Mouse (Mus musculus) midbrain, embryonic 13.5 days (tissue): ENCODE measurements at regions not wholly inside any gene's neighbourhood (a gene's known extent, or its start where the extent isn't known, plus 50 kb on each side); places are given as distances from the start of the nearest gene placed in this dataset.

Experiments
- ATAC-seq: fragments of 200-750 bp; cut with Nextera tagmentation; 2 replicates; pipeline ENCODE4 v1.8.0; 2017; ENCODE audit warnings: mild to moderate bottlenecking, moderate TSS enrichment, moderate library complexity
- H3K27ac ChIP-seq: fragments of 300-500 bp; sonication (generic); 2 replicates; pipeline ENCODE4 v1.5.1; 2015; ENCODE audit warnings: inconsistent platforms, mild to moderate bottlenecking, moderate library complexity
- H3K27me3 ChIP-seq: fragments of 300-500 bp; sonication (generic); 2 replicates; pipeline ENCODE4 v1.6.1; 2015; ENCODE audit warnings: mild to moderate bottlenecking, inconsistent platforms
- H3K36me3 ChIP-seq: fragments of 300-500 bp; sonication (generic); 2 replicates; pipeline ENCODE4 v1.6.1; 2015; ENCODE audit warnings: mild to moderate bottlenecking, inconsistent platforms
- H3K4me1 ChIP-seq: fragments of 300-500 bp; sonication (generic); replicated peaks from 2 replicates; pipeline ENCODE4 v1.6.1; 2015; ENCODE audit warnings: inconsistent platforms
- H3K4me2 ChIP-seq: fragments of 300-500 bp; sonication (generic); replicated peaks from 2 replicates; pipeline ENCODE4 v1.6.1; 2015; ENCODE audit warnings: moderate library complexity, mild to moderate bottlenecking, inconsistent platforms
- H3K4me3 ChIP-seq: fragments of 300-500 bp; sonication (generic); replicated peaks from 2 replicates; pipeline ENCODE4 v1.5.1; 2015; ENCODE audit warnings: mild to moderate bottlenecking, inconsistent platforms
- H3K9ac ChIP-seq: fragments of 300-500 bp; sonication (generic); replicated peaks from 2 replicates; pipeline ENCODE4 v1.6.1; 2015; ENCODE audit warnings: mild to moderate bottlenecking, inconsistent platforms
- H3K9me3 ChIP-seq: fragments of 300-500 bp; sonication (generic); 2 replicates; pipeline ENCODE4 v1.6.1; 2016; ENCODE audit warnings: mild to moderate bottlenecking, inconsistent platforms
- WGBS: fragments of 180-500 bp; shearing (Covaris S2); methylation state at CpG from one replicate; pipeline ENCODE4 v1.1.7; 2015; 5-methylcytosine and 5-hydroxymethylcytosine counted together

GRCm38 (mm10) chr7:134498716-134499115, 113.3 kb upstream of the D7Ertd443e start:
- Histone ChIP-seq H3K4me1 (0 out of 2 replicates have a peak, but pooled peaks cover 8% of the 10 kb centered on the region), H3K27ac (no peak overlapping the region), H3K27me3 (no peaks in the 10 kb centered on the region), H3K4me2 (no peak overlapping the region), H3K9me3 (no peaks in the 10 kb centered on the region), H3K9ac (no peak overlapping the region), H3K36me3 (no peaks in the 10 kb centered on the region), H3K4me3 (no peak overlapping the region)
- 86% methylated on average over 9 of the region's 9 CpGs for WGBS
- ATAC-seq: no peak

DNA sequence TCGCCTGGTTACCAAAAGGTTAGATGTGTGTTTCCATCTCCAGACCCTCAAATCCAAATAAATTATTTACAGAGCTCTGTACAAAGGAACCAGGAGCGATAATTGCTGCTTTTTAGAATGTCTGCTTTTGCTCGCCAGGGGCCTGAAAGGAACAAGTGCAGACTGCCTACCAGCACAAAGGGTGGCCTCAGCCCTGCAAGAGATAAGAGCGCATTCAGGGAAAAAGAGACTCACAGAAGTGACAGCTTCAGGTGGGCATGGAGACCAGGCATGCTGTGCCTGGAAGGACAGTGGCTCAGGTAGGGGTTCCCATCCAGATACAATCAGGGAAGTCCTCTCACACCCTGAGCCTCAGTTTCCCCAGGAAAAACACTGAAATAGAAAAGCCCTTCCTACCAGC, 114.0 kb upstream of the D7Ertd443e start:
- Histone ChIP-seq H3K4me1 (0 out of 2 replicates have a peak, but pooled peaks cover 8% of the 10 kb centered on the region), H3K4me3 (no peak overlapping the region), H3K9me3 (no peaks in the 10 kb centered on the region), H3K9ac (no peak overlapping the region), H3K27ac (no peak overlapping the region), H3K36me3 (no peaks in the 10 kb centered on the region), H3K4me2 (no peak overlapping the region), H3K27me3 (no peaks in the 10 kb centered on the region)
- no peak for ATAC-seq
- 46% methylated on average over 4 of the region's 4 CpGs for WGBS

DNA sequence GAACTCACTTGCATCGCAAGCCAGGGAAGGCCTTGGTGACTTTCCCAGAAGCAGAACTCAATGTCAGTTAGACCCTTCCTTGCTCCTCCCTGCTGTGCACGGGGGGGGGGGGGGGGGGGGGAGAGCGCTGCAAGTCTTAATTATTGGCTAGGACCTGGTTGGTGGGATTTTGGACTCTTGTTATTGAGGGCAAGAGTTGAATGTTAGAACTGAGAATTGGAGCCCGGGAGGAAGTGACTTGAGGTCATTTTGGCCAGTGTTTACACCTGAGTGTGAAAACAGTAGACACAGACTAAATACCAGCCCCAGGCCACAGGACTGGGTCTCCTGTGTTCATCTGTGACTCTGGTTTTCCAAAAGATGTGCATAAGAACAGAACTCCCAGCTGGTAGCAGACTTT, 114.7 kb upstream of the D7Ertd443e start:
- 71% methylated on average over 3 of the region's 4 CpGs for WGBS
- Histone ChIP-seq H3K9me3 (no peaks in the 10 kb centered on the region), H3K36me3 (no peaks in the 10 kb centered on the region), H3K27ac (no peak overlapping the region), H3K27me3 (no peaks in the 10 kb centered on the region), H3K4me2 (no peak overlapping the region), H3K4me1 (0 out of 2 replicates have a peak, but pooled peaks cover 8% of the 10 kb centered on the region), H3K9ac (no peak overlapping the region), H3K4me3 (no peak overlapping the region)
- ATAC-seq: no peak

DNA sequence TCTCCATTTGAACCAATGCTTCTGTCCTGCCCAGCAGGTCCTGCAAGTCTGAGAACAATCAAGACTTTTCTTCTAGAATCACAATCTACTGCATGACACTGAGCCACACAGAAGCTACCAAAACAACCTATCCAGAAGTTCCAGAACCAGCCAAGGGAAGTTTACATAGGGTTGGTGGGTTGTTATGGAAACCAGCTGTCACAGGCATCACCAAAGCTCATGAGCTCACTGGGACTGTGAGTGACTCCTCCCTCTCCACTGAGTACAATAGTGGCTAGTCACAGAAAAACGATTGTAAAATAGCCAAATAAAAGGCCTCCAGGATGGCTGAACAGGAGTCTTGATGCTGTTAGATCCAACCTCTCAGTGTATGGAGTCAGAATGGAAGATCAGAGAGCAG, 115.6 kb upstream of the D7Ertd443e start:
- Histone ChIP-seq H3K27me3 (no peaks in the 10 kb centered on the region), H3K9ac (no peak overlapping the region)
- no peak for ATAC-seq

GRCm38 (mm10) chr7:134510333-134510928, 125.0 kb upstream of the D7Ertd443e start:
- H3K9me3 ChIP-seq: 0 out of 2 replicates have a peak, but pooled peaks cover 2% of the 10 kb centered on the region
- H3K4me1 ChIP-seq: no peaks in the 10 kb centered on the region
- H3K27ac ChIP-seq: no peak overlapping the region
- WGBS: 88% methylated on average over 6 of the region's 6 CpGs
- no peaks in the 10 kb centered on the region for H3K27me3 ChIP-seq
- no peak overlapping the region for H3K9ac ChIP-seq
- H3K36me3 ChIP-seq: no peaks in the 10 kb centered on the region
- ATAC-seq: no peak
- H3K4me2 ChIP-seq: no peak overlapping the region
- no peak overlapping the region for H3K4me3 ChIP-seq

More for the DNA sequence above, 115.6 kb upstream of the D7Ertd443e start:
- no peak overlapping the region for H3K4me2 ChIP-seq
- H3K27ac ChIP-seq: no peak overlapping the region
- H3K4me3 ChIP-seq: no peak overlapping the region
- H3K36me3 ChIP-seq: no peaks in the 10 kb centered on the region
- 0 out of 2 replicates have a peak, but pooled peaks cover 8% of the 10 kb centered on the region for H3K4me1 ChIP-seq
- WGBS: 6% methylated on average over 1 of the region's 1 CpGs
- H3K9me3 ChIP-seq: no peaks in the 10 kb centered on the region

DNA sequence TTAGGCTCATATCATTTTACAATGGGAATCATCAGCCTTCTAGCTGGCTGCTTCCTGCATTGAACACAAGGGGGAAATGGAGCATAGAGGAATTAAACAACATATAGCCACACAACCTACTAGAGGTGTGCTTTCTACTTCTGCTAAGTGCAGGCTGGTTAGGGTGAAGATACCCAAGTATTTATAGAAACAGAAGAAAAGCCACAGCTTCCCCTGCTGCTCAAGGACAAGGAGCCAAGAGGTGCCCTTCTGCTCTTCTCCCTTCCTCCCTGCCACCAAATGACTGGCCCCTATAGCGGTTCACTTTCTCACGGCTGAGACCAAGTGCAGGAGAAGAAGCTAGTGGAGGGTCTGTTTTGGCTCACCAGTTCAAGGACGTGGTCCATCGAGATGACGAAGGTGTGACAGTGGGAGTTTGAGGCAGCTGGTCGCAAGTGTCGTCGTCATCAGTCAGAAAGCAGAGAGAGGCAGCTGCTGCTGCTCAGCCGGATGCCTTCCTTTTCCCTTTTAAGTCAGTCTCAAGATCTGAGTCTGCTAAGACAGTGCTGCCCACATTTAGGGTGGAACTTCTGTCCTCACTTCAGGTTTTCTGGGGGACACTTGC, 134.0 kb upstream of the D7Ertd443e start:
- 86% methylated on average over 9 of the region's 9 CpGs for WGBS
- no peak overlapping the region for H3K4me3 ChIP-seq

DNA sequence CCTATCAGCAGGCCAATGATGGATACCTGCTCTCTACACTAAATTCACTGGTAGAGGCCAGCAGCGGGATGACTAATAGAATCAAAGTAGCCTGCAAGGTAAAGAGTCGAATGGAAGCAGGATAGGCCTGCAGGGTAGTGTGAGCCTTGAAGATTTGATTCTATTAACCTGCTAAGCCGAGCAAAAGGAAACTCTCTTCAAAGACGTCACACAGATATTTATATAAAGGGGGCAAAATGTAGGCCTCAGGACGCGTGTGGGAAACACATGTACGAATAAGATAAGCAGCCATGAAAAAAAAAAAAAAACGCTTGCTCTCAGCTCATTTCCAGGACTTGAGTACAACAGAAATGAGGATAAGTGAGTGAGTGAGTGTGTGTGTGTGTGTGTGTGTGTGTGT, 138.4 kb upstream of the D7Ertd443e start:
- Histone ChIP-seq H3K27me3 (no peaks in the 10 kb centered on the region), H3K27ac (no peak overlapping the region), H3K4me3 (no peak overlapping the region), H3K9ac (no peak overlapping the region), H3K4me2 (no peak overlapping the region), H3K9me3 (no peaks in the 10 kb centered on the region), H3K36me3 (no peaks in the 10 kb centered on the region), H3K4me1 (no peaks in the 10 kb centered on the region)
- no peak for ATAC-seq
- WGBS: 79% methylated on average over 8 of the region's 8 CpGs

More for the DNA sequence above, 134.0 kb upstream of the D7Ertd443e start:
- no peaks in the 10 kb centered on the region for H3K9me3 ChIP-seq
- no peaks in the 10 kb centered on the region for H3K4me1 ChIP-seq
- ATAC-seq: no peak
- no peaks in the 10 kb centered on the region for H3K27me3 ChIP-seq
- no peaks in the 10 kb centered on the region for H3K36me3 ChIP-seq
- no peak overlapping the region for H3K4me2 ChIP-seq
- no peak overlapping the region for H3K9ac ChIP-seq
- H3K27ac ChIP-seq: no peak overlapping the region

DNA sequence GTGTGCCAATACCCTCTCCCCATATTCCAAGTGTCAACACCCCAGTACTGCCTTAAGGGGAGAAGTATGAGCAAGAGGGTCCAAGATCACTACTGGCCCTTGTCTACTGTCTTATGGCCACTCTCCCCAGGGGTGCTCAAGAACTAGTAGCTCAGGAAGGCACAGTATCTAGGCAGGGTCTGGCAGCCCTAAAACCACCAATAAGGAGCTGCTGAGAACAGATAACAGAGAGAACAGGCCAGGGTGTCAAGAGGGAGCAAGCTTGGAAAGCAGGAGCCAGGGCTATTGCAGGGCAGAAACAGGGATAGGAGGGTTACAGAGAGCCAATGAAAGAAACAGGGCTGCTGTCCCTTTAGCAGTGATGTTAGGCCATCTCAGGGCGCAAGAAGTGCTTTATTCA, 139.6 kb upstream of the D7Ertd443e start:
- H3K4me1 ChIP-seq: no peaks in the 10 kb centered on the region
- no peaks in the 10 kb centered on the region for H3K27me3 ChIP-seq
- H3K9me3 ChIP-seq: no peaks in the 10 kb centered on the region
- no peak overlapping the region for H3K9ac ChIP-seq
- H3K4me3 ChIP-seq: no peak overlapping the region
- H3K27ac ChIP-seq: no peak overlapping the region
- 92% methylated on average over 1 of the region's 1 CpGs for WGBS
- H3K4me2 ChIP-seq: no peak overlapping the region
- ATAC-seq: no peak
- H3K36me3 ChIP-seq: no peaks in the 10 kb centered on the region

DNA sequence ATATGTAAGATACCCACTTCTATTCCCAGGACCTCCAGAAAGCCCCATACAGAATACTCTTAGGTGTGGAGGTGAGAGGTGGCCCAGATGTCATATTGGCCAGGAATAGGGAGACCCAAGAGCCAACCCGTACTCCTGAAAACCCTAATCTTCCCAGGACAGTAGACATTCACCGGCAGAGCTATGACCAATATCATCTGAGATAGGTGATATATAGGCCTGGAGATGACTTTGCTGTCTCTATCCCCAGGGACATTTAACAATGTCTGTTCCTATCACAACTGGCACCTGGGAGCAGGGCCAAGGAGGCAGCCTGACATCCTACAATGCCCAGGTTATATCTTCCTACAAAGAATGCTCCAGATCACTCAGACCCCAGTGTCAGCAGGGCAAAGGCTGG, 140.0 kb upstream of the D7Ertd443e start:
- H3K4me2 ChIP-seq: no peak overlapping the region
- H3K27me3 ChIP-seq: no peaks in the 10 kb centered on the region
- 95% methylated on average over 2 of the region's 2 CpGs for WGBS
- no peaks in the 10 kb centered on the region for H3K9me3 ChIP-seq
- no peaks in the 10 kb centered on the region for H3K4me1 ChIP-seq
- no peak overlapping the region for H3K27ac ChIP-seq
- no peak overlapping the region for H3K4me3 ChIP-seq
- H3K9ac ChIP-seq: no peak overlapping the region
- no peaks in the 10 kb centered on the region for H3K36me3 ChIP-seq
- no peak for ATAC-seq

DNA sequence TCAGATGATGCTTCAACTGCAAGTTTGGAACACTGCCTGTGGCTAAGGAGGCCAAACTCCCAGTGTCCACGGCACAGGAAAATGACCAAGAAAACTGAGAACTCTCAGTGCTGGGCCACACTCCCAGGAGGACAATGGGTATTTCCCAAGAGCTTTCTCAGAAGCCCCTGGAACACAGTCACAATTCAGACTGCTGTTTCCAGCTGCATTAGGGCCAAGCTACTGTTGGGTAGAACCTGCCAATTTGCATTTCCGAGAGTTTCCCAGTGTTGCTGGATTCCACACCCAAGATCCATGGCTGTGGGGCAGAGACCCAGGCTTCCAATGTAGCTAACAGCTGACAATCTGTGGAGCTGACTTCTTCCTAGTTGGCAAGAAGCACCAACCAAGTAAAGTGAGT, 141.9 kb upstream of the D7Ertd443e start:
- no peak for ATAC-seq
- H3K4me2 ChIP-seq: no peak overlapping the region
- WGBS: 91% methylated on average over 2 of the region's 2 CpGs
- no peak overlapping the region for H3K27ac ChIP-seq
- no peaks in the 10 kb centered on the region for H3K9me3 ChIP-seq
- H3K9ac ChIP-seq: no peak overlapping the region
- no peaks in the 10 kb centered on the region for H3K27me3 ChIP-seq
- no peaks in the 10 kb centered on the region for H3K4me1 ChIP-seq
- no peak overlapping the region for H3K4me3 ChIP-seq
- H3K36me3 ChIP-seq: no peaks in the 10 kb centered on the region

DNA sequence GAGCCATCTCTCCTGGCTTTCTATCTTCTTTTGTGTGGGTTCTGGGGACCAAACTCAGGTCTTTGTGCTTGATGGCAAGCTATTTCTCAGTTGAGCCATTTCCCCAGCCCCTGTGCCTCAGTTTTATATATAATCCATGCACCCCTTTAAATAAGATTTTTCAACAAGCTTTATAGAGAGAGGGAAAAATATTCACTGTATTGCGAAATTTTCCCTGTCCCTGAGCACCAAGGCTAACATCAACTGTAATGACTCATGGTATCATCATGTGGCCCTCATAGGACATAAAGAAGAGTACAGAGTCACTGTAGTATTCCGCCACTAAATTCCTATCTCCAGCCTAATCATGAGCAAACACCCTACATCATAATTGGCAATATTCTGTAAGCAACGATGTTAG, 142.4 kb upstream of the Dock1 start:
- no peaks in the 10 kb centered on the region for H3K9me3 ChIP-seq
- H3K36me3 ChIP-seq: no peaks in the 10 kb centered on the region
- H3K27ac ChIP-seq: no peak overlapping the region
- no peak overlapping the region for H3K4me3 ChIP-seq
- no peak overlapping the region for H3K4me2 ChIP-seq
- ATAC-seq: no peak
- no peak overlapping the region for H3K9ac ChIP-seq
- H3K27me3 ChIP-seq: no peaks in the 10 kb centered on the region
- WGBS: 91% methylated on average over 3 of the region's 3 CpGs
- no peaks in the 10 kb centered on the region for H3K4me1 ChIP-seq

GRCm38 (mm10) chr7:134534821-134535220, 135.6 kb upstream of the Dock1 start:
- no peak overlapping the region for H3K9ac ChIP-seq
- no peaks in the 10 kb centered on the region for H3K36me3 ChIP-seq
- H3K4me1 ChIP-seq: no peaks in the 10 kb centered on the region
- H3K27ac ChIP-seq: no peak overlapping the region
- ATAC-seq: no peak
- H3K4me2 ChIP-seq: no peak overlapping the region
- H3K4me3 ChIP-seq: no peak overlapping the region
- WGBS: 88% methylated on average over 4 of the region's 4 CpGs
- no peaks in the 10 kb centered on the region for H3K9me3 ChIP-seq
- no peaks in the 10 kb centered on the region for H3K27me3 ChIP-seq

DNA sequence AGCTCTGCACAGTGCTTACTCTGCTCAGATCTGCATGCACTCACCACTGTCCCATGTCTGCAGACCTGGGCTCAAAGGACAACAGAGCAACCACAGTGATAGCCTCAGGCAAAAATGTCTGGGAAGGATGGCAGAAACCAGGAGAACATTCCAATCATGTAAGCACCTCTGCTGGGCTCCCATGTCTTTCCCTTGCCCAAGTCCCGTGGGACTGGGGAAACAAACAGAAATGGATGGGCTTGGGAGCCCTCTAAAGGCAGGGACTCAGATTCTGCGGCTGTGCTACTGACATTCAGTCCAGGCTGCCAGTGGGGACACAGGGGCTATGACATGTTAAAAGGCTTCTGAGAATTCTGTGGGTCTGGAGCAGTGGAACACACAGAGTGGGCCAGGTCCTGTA, 128.8 kb upstream of the Dock1 start:
- H3K9ac ChIP-seq: no peak overlapping the region
- H3K9me3 ChIP-seq: no peaks in the 10 kb centered on the region; the same call in 1 of the 2 replicates
- H3K36me3 ChIP-seq: no peaks in the 10 kb centered on the region
- H3K27ac ChIP-seq: no peak overlapping the region
- H3K4me2 ChIP-seq: no peak overlapping the region
- H3K4me1 ChIP-seq: no peaks in the 10 kb centered on the region
- 72% methylated on average over 2 of the region's 2 CpGs for WGBS
- H3K4me3 ChIP-seq: no peak overlapping the region
- ATAC-seq: no peak
- H3K27me3 ChIP-seq: 0 out of 2 replicates have a peak, but pooled peaks cover 3% of the 10 kb centered on the region
